Mouse (Mus musculus): ENCODE data around the gene Fgfr2.

DNA sequence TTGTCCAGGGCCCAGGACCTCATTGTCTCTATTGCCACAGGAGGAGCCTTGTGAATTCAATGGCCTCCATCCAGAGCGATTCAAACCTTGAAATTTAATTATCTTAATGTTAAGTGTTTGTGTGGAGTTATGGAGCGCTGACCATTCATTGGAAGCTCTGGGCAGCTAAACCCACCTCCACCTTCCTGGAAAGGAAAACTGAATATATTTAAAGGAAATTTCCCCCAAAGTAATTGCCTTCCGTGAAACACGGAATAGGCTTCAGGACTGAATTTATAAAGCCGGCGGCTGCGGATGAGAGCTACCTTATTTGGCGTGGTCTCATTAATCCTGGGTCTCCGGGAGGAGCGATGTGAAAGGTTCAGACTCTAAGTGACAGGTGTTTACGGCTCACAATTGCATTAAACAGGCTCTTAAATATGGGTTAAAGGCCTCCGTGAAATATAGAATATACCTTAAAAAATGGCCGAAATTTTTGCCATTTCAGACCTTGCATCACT lies 1479.8 kb downstream of the Fgfr2 start:
- no peak for TF ChIP-seq CTCF (IDR thresholded peaks at IDR 0.05; ENCODE audit: control insufficient read depth, insufficient read depth, insufficient read length)
- TF ChIP-seq USF1 (IDR thresholded peaks at IDR 0.05; ENCODE audit: low read depth), result no peak
- no peak for TF ChIP-seq MAX (IDR thresholded peaks at IDR 0.05)
- TF ChIP-seq FOSL1 (IDR thresholded peaks at IDR 0.05; ENCODE audit: insufficient read depth, low read length, poor library complexity, severe bottlenecking), result no peak
- no peak for TF ChIP-seq CEBPB (IDR thresholded peaks at IDR 0.05; ENCODE audit: low read depth)
